Mouse (Mus musculus) MEL (cell line): ENCODE data around the gene Cntn3. TPM values are rescaled to one million over a fixed set of nuclear protein-coding genes. Genes with fewer than 3 reads are reported as not detected.

ENCODE experiments used
- DNase-seq: peaks from one replicate; pipeline ENCODE4 v3.0.0; 2011; ENCODE audit warnings: low read depth, low spot score
- H3K27ac ChIP-seq: 2 replicates; pipeline ENCODE4 v1.5.1; 2012; ENCODE audit warnings: low read depth, mild to moderate bottlenecking, control low read depth, low read length, moderate library complexity; ENCODE audit not compliant: control insufficient read depth
- H3K27me3 ChIP-seq, 2 experiments: fragments of 150-350 bp in 1 of 2; sonication (generic) in 1 of 2; 2 replicates each; pipeline ENCODE4 v1.6.1; 2012; ENCODE audit warnings: low read length in 2 of 2, mild to moderate bottlenecking in 2 of 2, improper control_type of control experiment in 1 of 2, moderate library complexity in 1 of 2; ENCODE audit not compliant: insufficient read depth in 2 of 2, control insufficient read depth in 1 of 2
- H3K36me3 ChIP-seq, 2 experiments: 2 replicates each; pipeline ENCODE4 v1.6.1; 2012 to 2014; ENCODE audit warnings: low read length in 2 of 2, improper control_type of control experiment in 1 of 2, inconsistent platforms in 1 of 2, mild to moderate bottlenecking in 1 of 2; ENCODE audit not compliant: insufficient read depth in 2 of 2, control insufficient read depth in 1 of 2
- H3K4me1 ChIP-seq, 2 experiments: fragments of 150-350 bp in 1 of 2; sonication (generic) in 1 of 2; 2 replicates each; pipeline ENCODE4 v1.6.1; 2012; ENCODE audit warnings: low read length in 2 of 2, improper control_type of control experiment in 1 of 2, mild to moderate bottlenecking in 1 of 2; ENCODE audit not compliant: insufficient read depth in 2 of 2, control insufficient read depth in 1 of 2
- H3K4me3 ChIP-seq, 2 experiments: fragments of 150-350 bp in 1 of 2; sonication (generic) in 1 of 2; 2 replicates each; pipeline ENCODE4 v1.5.1; 2012; ENCODE audit warnings: low read depth in 2 of 2, low read length in 2 of 2, mild to moderate bottlenecking in 2 of 2, moderate library complexity in 2 of 2, control low read depth in 1 of 2, improper control_type of control experiment in 1 of 2; ENCODE audit not compliant: control insufficient read depth in 1 of 2, insufficient read depth in 1 of 2
- H3K79me2 ChIP-seq: 2 replicates; pipeline ENCODE4 v1.6.1; 2012; ENCODE audit warnings: mild to moderate bottlenecking, low read length, moderate library complexity; ENCODE audit not compliant: control insufficient read depth, poor library complexity, insufficient read depth
- H3K9ac ChIP-seq: 2 replicates; pipeline ENCODE4 v1.6.1; 2012; ENCODE audit warnings: low read depth, mild to moderate bottlenecking, control low read depth, low read length, moderate library complexity; ENCODE audit not compliant: control insufficient read depth, poor library complexity, severe bottlenecking
- H3K9me3 ChIP-seq: fragments of 150-350 bp; sonication (generic); replicated peaks from 2 replicates; pipeline ENCODE4 v1.6.1; 2012; ENCODE audit warnings: mild to moderate bottlenecking, low read length, improper control_type of control experiment, moderate library complexity; ENCODE audit not compliant: insufficient read depth
- BHLHE40 ChIP-seq: IDR thresholded peaks from 2 replicates; pipeline ENCODE4 v1.6.1; 2012; ENCODE audit warnings: low read depth, mild to moderate bottlenecking, inconsistent platforms, low read length, improper control_type of control experiment, borderline replicate concordance
- CHD1 ChIP-seq: IDR thresholded peaks from 2 replicates; pipeline ENCODE4 v1.6.1; 2012; ENCODE audit warnings: low read depth, mild to moderate bottlenecking, inconsistent platforms, low read length, improper control_type of control experiment
- CHD2 ChIP-seq: IDR thresholded peaks from 2 replicates; pipeline ENCODE4 v1.6.1; 2011; ENCODE audit warnings: low read length, improper control_type of control experiment
- CTCF ChIP-seq, 3 experiments: IDR thresholded peaks in 2 of 3; conservative IDR thresholded peaks in 1 of 3; 2 replicates each; pipeline ENCODE4 v1.5.1; 2011 to 2012; ENCODE audit warnings: low read length in 3 of 3, low read depth in 2 of 3, mild to moderate bottlenecking in 2 of 3, improper control_type of control experiment in 1 of 3, inconsistent platforms in 1 of 3, mixed read lengths in 1 of 3, moderate library complexity in 1 of 3; ENCODE audit not compliant: control insufficient read depth in 1 of 3, insufficient read depth in 1 of 3, poor library complexity in 1 of 3, severe bottlenecking in 1 of 3
- E2F4 ChIP-seq: IDR thresholded peaks from 2 replicates; pipeline ENCODE4 v1.6.1; 2011; ENCODE audit warnings: low read depth, low read length, improper control_type of control experiment, borderline replicate concordance
- ELF1 ChIP-seq: IDR thresholded peaks from 2 replicates; pipeline ENCODE4 v1.6.1; 2014; ENCODE audit warnings: low read depth, mild to moderate bottlenecking, inconsistent platforms, low read length, improper control_type of control experiment, moderate library complexity
- GABPA ChIP-seq: IDR thresholded peaks from 2 replicates; pipeline ENCODE4 v1.6.1; 2012; ENCODE audit warnings: low read depth, mild to moderate bottlenecking, inconsistent platforms, low read length, improper control_type of control experiment, moderate library complexity
- GATA1 ChIP-seq: IDR thresholded peaks from 2 replicates; pipeline ENCODE4 v1.6.1; 2011; ENCODE audit warnings: low read depth, low read length, improper control_type of control experiment
- HCFC1 ChIP-seq: IDR thresholded peaks from 2 replicates; pipeline ENCODE4 v1.6.1; 2012; ENCODE audit warnings: low read depth, mild to moderate bottlenecking, inconsistent platforms, low read length, improper control_type of control experiment, moderate library complexity
- KAT2A ChIP-seq: conservative IDR thresholded peaks from 2 replicates; pipeline ENCODE4 v1.6.1; 2012; ENCODE audit warnings: low read depth, low read length, improper control_type of control experiment, inconsistent platforms
- MAFK ChIP-seq: IDR thresholded peaks from 2 replicates; pipeline ENCODE4 v1.6.1; 2011; ENCODE audit warnings: low read depth, mild to moderate bottlenecking, low read length, improper control_type of control experiment, borderline replicate concordance
- MAX ChIP-seq: IDR thresholded peaks from 2 replicates; pipeline ENCODE4 v1.6.1; 2011; ENCODE audit warnings: low read length, improper control_type of control experiment
- MAZ ChIP-seq: IDR thresholded peaks from 2 replicates; pipeline ENCODE4 v1.6.1; 2012; ENCODE audit warnings: low read depth, mild to moderate bottlenecking, inconsistent platforms, low read length, improper control_type of control experiment
- MEF2A ChIP-seq: IDR thresholded peaks from 2 replicates; pipeline ENCODE4 v1.6.1; 2014; ENCODE audit warnings: low read depth, mild to moderate bottlenecking, inconsistent platforms, low read length, improper control_type of control experiment; ENCODE audit not compliant: poor library complexity, insufficient replicate concordance, severe bottlenecking; ENCODE audit errors: extremely low read depth
- MYB ChIP-seq: IDR thresholded peaks from 2 replicates; pipeline ENCODE4 v1.6.1; 2011; ENCODE audit warnings: mild to moderate bottlenecking, low read depth, low read length, improper control_type of control experiment
- NELFE ChIP-seq: IDR thresholded peaks from 2 replicates; pipeline ENCODE4 v1.6.1; 2011; ENCODE audit warnings: low read depth, low read length, improper control_type of control experiment
- POLR2A ChIP-seq, 2 experiments: IDR thresholded peaks; 2 replicates each; pipeline ENCODE4 v1.6.1; 2011 to 2012; ENCODE audit warnings: low read length in 2 of 2, mild to moderate bottlenecking in 2 of 2, control low read depth in 1 of 2, improper control_type of control experiment in 1 of 2, low read depth in 1 of 2, moderate library complexity in 1 of 2; ENCODE audit not compliant: control insufficient read depth in 1 of 2, insufficient read depth in 1 of 2, poor library complexity in 1 of 2
- POLR2AphosphoS5 ChIP-seq: IDR thresholded peaks from 2 replicates; pipeline ENCODE4 v1.6.1; 2012; ENCODE audit warnings: low read depth, borderline replicate concordance, mild to moderate bottlenecking, inconsistent platforms, low read length, moderate library complexity, mixed read lengths
- RAD21 ChIP-seq: IDR thresholded peaks from 2 replicates; pipeline ENCODE4 v1.6.1; 2011; ENCODE audit warnings: mild to moderate bottlenecking, low read depth, low read length, improper control_type of control experiment
- RCOR1 ChIP-seq: IDR thresholded peaks from 2 replicates; pipeline ENCODE4 v1.6.1; 2012; ENCODE audit warnings: low read depth, mild to moderate bottlenecking, inconsistent platforms, low read length, improper control_type of control experiment
- SIN3A ChIP-seq: IDR thresholded peaks from 2 replicates; pipeline ENCODE4 v1.6.1; 2012; ENCODE audit warnings: low read length, improper control_type of control experiment, inconsistent platforms
- SMC3 ChIP-seq: IDR thresholded peaks from 2 replicates; pipeline ENCODE4 v1.6.1; 2011; ENCODE audit warnings: low read depth, low read length, improper control_type of control experiment
- TAL1 ChIP-seq: IDR thresholded peaks from 2 replicates; pipeline ENCODE4 v1.6.1; 2012; ENCODE audit warnings: mild to moderate bottlenecking, inconsistent platforms, low read length, moderate library complexity, mixed read lengths
- TBP ChIP-seq: IDR thresholded peaks from 2 replicates; pipeline ENCODE4 v1.8.0; 2011; ENCODE audit warnings: low read depth, low read length, improper control_type of control experiment
- UBTF ChIP-seq: IDR thresholded peaks from 2 replicates; pipeline ENCODE4 v1.6.1; 2012; ENCODE audit warnings: low read depth, mild to moderate bottlenecking, inconsistent platforms, low read length, improper control_type of control experiment, moderate library complexity, borderline replicate concordance; ENCODE audit not compliant: insufficient read depth
- USF1 ChIP-seq: IDR thresholded peaks from 2 replicates; pipeline ENCODE4 v1.6.1; 2014; ENCODE audit warnings: low read depth, mild to moderate bottlenecking, inconsistent platforms, low read length, improper control_type of control experiment, moderate library complexity
- ZC3H11A ChIP-seq: IDR thresholded peaks from 2 replicates; pipeline ENCODE4 v1.6.1; 2012; ENCODE audit warnings: low read depth, mild to moderate bottlenecking, inconsistent platforms, low read length, improper control_type of control experiment
- ZKSCAN1 ChIP-seq: IDR thresholded peaks from 2 replicates; pipeline ENCODE4 v1.6.1; 2012; ENCODE audit warnings: low read depth, mild to moderate bottlenecking, inconsistent platforms, low read length, improper control_type of control experiment, moderate library complexity
- ZMIZ1 ChIP-seq: IDR thresholded peaks from 2 replicates; pipeline ENCODE4 v1.6.1; 2012; ENCODE audit warnings: low read depth, mild to moderate bottlenecking, inconsistent platforms, low read length, improper control_type of control experiment, moderate library complexity
- ZNF384 ChIP-seq: IDR thresholded peaks from 2 replicates; pipeline ENCODE4 v1.6.1; 2012; ENCODE audit warnings: low read depth, mild to moderate bottlenecking, inconsistent platforms, low read length, improper control_type of control experiment
- polyA plus RNA-seq, 2 experiments: library from polyadenylated mRNA; stranded (reverse) in 1 of 2; unstranded in 1 of 2; fragments of >175 nt in 1 of 2; fragments of >200 nt in 1 of 2; gene quantifications; 2 replicates each; pipeline versions ENCODE4 v1.2.1 to v1.2.4; 2012; ENCODE audit warnings: low replicate concordance in 2 of 2, low read depth in 1 of 2; ENCODE audit not compliant: insufficient read length in 2 of 2, insufficient read depth in 1 of 2, missing spikeins in 1 of 2
- total RNA-seq: library from RNA; depleted of rRNA; stranded (reverse); fragments of 300-350 nt; gene quantifications from 2 replicates; pipeline ENCODE4 v1.2.3, GENCODE M21; 2012

Cntn3 gene
- total and polyA plus RNA-seq, 3 experiments, result 0.85 to 1.1 TPM; not detected in 1

DNA sequence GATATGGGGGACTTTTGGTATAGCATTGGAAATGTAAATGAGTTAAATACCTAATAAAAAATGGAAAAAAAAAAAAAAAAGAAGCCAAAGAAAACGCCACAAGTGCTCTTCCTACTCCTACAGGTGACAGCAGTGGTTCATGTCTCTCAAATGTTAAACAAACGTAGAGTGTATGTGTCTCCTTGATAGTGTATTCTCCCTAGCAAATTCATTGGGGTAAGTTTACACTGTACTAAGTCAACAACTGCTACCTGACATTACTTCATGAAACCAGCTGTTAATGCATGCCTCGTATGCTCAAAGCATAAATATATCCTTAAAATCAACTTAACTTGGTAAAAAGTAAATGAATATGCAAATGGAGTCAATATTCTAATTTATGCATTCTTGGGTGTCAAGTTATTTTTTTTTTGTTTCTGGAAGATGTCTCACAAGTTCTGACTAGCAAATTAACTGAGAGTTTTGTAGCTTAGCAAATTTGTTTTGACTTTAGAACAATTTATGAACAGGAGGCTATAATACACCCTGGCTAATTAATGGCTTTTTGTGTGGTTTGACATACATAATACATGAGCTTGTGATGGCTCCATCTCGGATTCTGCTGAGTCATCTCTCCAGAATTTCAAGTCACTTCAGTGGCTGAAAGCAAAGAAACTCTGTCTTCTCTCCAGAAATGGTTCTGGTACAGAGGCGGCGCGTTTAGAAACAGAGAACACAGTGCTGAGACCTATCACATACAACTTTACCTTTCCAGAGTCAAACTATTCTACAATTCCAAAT lies 31.1 kb downstream of the Cntn3 start:
- H3K27me3 ChIP-seq, result no peaks in the 10 kb centered on the region
- H3K4me3 ChIP-seq, result no peak overlapping the region
- peaks cover 0 to 6% of the 10 kb centered on the region in 2 experiments; a peak in 2 of 4 replicates for H3K36me3 ChIP-seq
- TF ChIP-seq POLR2AphosphoS5 (no peak), TBP (peak; percentile 65; the same call in 1 of the 2 replicates)
- H3K4me1 ChIP-seq, result peaks cover under 1 to 2% of the 10 kb centered on the region in 2 experiments; a peak in 3 of 4 replicates
- no peak overlapping the region for H3K27ac ChIP-seq
- H3K9me3 ChIP-seq, result no peaks in the 10 kb centered on the region
- no peak overlapping the region for H3K9ac ChIP-seq
- peak; percentile 37 for DNase-seq
- no peaks in the 10 kb centered on the region for H3K79me2 ChIP-seq

DNA sequence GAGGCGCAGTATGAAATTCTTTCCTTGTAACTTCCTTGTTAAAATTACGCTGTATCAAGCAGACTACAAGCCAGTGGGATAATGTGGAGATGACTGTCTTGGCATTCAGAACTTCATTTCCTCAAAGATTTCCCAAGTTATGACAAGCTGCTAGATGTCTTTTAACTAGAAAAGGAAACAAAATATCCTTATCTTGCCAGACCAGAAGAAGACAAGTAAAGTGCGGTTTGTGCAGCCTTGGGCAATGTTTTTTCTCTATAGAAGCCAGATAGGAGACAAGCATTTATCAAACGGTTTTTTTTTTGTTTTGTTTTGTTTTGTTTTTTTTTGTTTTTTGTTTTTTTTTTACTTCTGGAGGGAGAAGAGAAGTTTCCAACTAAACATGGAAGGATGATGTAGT lies 37.3 kb downstream of the Cntn3 start:
- Histone ChIP-seq H3K4me3 (peak overlapping the region in 1 of 2 experiments; percentile 40; a peak in 2 of 4 replicates), H3K79me2 (no peaks in the 10 kb centered on the region), H3K9ac (no peak overlapping the region), H3K36me3 (peaks cover 0 to 19% of the 10 kb centered on the region in 2 experiments; a peak in 2 of 4 replicates), H3K27ac (peak overlapping the region; percentile 56), H3K27me3 (no peaks in the 10 kb centered on the region), H3K4me1 (peaks cover 6 to 15% of the 10 kb centered on the region in 2 experiments; a peak in 3 of 4 replicates), H3K9me3 (no peaks in the 10 kb centered on the region)
- DNase-seq, result peak; percentile 86
- TF ChIP-seq ZMIZ1, result 0 out of 2 replicates have a peak, but pooled peaks have one; percentile 23
- peak; percentile 35; the same call in 1 of the 2 replicates for TF ChIP-seq BHLHE40
- peak; percentile 93 for TF ChIP-seq RCOR1
- no peak for TF ChIP-seq NELFE
- peak; percentile 97 for TF ChIP-seq GATA1
- TF ChIP-seq CTCF (IDR thresholded peaks at IDR 0.05 in 2 of 3, conservative IDR thresholded peaks at IDR 0.05 in 1 of 3; ENCODE audit: control insufficient read depth in 1 of 3, insufficient read depth in 1 of 3, low read depth in 2 of 3, low read length in 3 of 3, poor library complexity in 1 of 3, severe bottlenecking in 1 of 3), result no peak
- TF ChIP-seq CHD1, result no peak
- TF ChIP-seq ZC3H11A, result no peak
- peak; percentile 80 for TF ChIP-seq SIN3A
- no peak for TF ChIP-seq MAZ
- no peak for TF ChIP-seq RAD21
- no peak for TF ChIP-seq KAT2A
- peak; percentile 89 for TF ChIP-seq TAL1
- no peak for TF ChIP-seq GABPA
- no peak for TF ChIP-seq MAX
- TF ChIP-seq SMC3, result peak; percentile 18; the same call in 1 of the 2 replicates
- no peak for TF ChIP-seq POLR2A (IDR thresholded peaks at IDR 0.05; ENCODE audit: control insufficient read depth in 1 of 2, insufficient read depth in 1 of 2, low read depth in 1 of 2, low read length in 2 of 2, poor library complexity in 1 of 2)
- TF ChIP-seq CHD2, result no peak
- no peak for TF ChIP-seq MEF2A
- TF ChIP-seq MAFK, result peak; percentile 52; the same call in 1 of the 2 replicates
- peak; percentile 87 for TF ChIP-seq MYB
- TF ChIP-seq UBTF, result no peak
- TF ChIP-seq ZNF384, result peak; percentile 99
- 0 out of 2 replicates have a peak, but pooled peaks have one; percentile 7 for TF ChIP-seq ELF1
- peak; percentile 63; the same call in 1 of the 2 replicates for TF ChIP-seq ZKSCAN1
- no peak for TF ChIP-seq USF1
- peak; percentile 16; the same call in 1 of the 2 replicates for TF ChIP-seq HCFC1
- TF ChIP-seq E2F4, result no peak
